Mouse (Mus musculus) forebrain, embryonic 11.5 days (tissue): ENCODE data around the gene Mrps2. TPM values are rescaled to one million over a fixed set of nuclear protein-coding genes. Genes with fewer than 3 reads are reported as not detected.

Experiments
- ATAC-seq: fragments of 200-750 bp; cut with Nextera tagmentation; replicated peaks from 2 replicates; pipeline ENCODE4 v1.8.0; 2017; ENCODE audit warnings: moderate TSS enrichment; ENCODE audit not compliant: low FRiP score
- DNase-seq: peaks from one replicate; pipeline ENCODE4 v3.0.0-alpha.2; 2017; ENCODE audit warnings: low spot score
- H3K27ac ChIP-seq: fragments of 300-500 bp; sonication (generic); 2 replicates; pipeline ENCODE4 v1.5.1; 2014; ENCODE audit warnings: low read depth, low read length
- H3K27me3 ChIP-seq: fragments of 300-500 bp; sonication (generic); 2 replicates; pipeline ENCODE4 v1.6.1; 2014; ENCODE audit warnings: mild to moderate bottlenecking, low read length, mixed read lengths; ENCODE audit not compliant: control insufficient read depth, insufficient read depth
- H3K36me3 ChIP-seq: fragments of 300-500 bp; sonication (generic); 2 replicates; pipeline ENCODE4 v1.6.1; 2014; ENCODE audit warnings: mild to moderate bottlenecking, low read length, moderate library complexity, mixed read lengths; ENCODE audit not compliant: control insufficient read depth, insufficient read depth
- H3K4me1 ChIP-seq: fragments of 300-500 bp; sonication (generic); replicated peaks from 2 replicates; pipeline ENCODE4 v1.6.1; 2014; ENCODE audit warnings: low read length, mixed read lengths; ENCODE audit not compliant: control insufficient read depth, insufficient read depth
- H3K4me2 ChIP-seq: fragments of 300-500 bp; sonication (generic); 2 replicates; pipeline ENCODE4 v1.6.1; 2014; ENCODE audit warnings: low read depth, mild to moderate bottlenecking, low read length, moderate library complexity, mixed read lengths; ENCODE audit not compliant: severe bottlenecking
- H3K4me3 ChIP-seq: fragments of 300-500 bp; sonication (generic); 2 replicates; pipeline ENCODE4 v1.5.1; 2014; ENCODE audit warnings: low read depth, low read length
- H3K9ac ChIP-seq: fragments of 300-500 bp; sonication (generic); 2 replicates; pipeline ENCODE4 v1.6.1; 2014; ENCODE audit warnings: low read length
- H3K9me3 ChIP-seq: fragments of 300-500 bp; sonication (generic); 2 replicates; pipeline ENCODE4 v1.6.1; 2016; ENCODE audit warnings: low read length, mixed read lengths; ENCODE audit not compliant: control insufficient read depth
- WGBS: fragments of 180-500 bp; shearing (Covaris S2); extraction: QIAGEN DNeasy Blood & Tissue Kit; methylation state at CpG from one replicate; pipeline ENCODE4 v1.1.7; 2014; 5-methylcytosine and 5-hydroxymethylcytosine counted together
- polyA plus RNA-seq: library from polyadenylated mRNA; unstranded; fragments of >200 nt; fragmentation: Nextera tagmentation; extraction: Ambion mirVana; gene quantifications from 2 replicates; pipeline ENCODE4 v1.2.1, GENCODE M21; 2014

Gene Mrps2
- 67.2 and 70.6 TPM in 2 replicates for polyA plus RNA-seq

DNA sequence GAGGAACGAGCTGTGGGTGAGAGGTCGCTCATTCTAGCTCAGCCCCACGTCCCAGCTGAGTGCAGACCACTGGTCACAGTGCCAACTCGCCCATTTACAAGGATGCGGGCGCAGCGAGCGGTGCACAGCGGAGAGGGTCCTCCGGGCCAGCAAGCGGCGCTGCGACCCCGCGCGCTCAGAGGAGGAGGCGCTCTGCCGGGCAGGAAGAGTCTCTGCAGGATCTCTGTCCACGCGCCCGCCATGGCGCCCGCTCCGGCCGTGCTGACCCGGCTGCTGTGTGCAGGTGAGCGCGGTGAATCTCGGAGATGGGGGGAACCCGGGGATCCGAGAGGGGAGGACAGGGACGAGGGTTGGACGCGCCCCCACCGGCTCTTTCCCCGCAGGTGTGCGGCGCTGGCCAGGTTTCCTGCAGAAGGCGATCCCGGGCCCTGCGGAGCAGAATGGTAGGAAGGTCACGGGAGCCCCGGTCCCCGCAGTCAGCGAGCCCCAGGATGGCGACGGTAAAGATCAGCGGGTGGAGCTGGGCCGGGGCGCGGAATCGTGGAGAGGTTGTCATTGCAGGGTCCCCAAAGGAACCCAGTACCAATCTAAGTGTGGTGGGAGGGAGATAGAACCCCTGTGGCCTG is at the start of gene Mrps2:
TSS of gene Mrps2 (plus strand) at position 207 of the 626 bp plus-strand sequence.
- peak within 1 kb of the TSS; percentile 90 for H3K4me3 ChIP-seq
- peak within 1 kb of the TSS; percentile 63 for H3K4me2 ChIP-seq
- peaks cover 11% of the 10 kb centered on the region for H3K4me1 ChIP-seq
- ATAC-seq (peak; percentile 89), DNase-seq (peak; percentile 96)
- H3K9ac ChIP-seq: peak within 1 kb of the TSS; percentile 84
- H3K27ac ChIP-seq: no peak within 1 kb of the TSS
- H3K27me3 ChIP-seq: no peaks in the 10 kb centered on the region
- WGBS: under 1% methylated on average over 52 of the region's 52 CpGs
- peaks cover 21% of the 10 kb centered on the region for H3K36me3 ChIP-seq
- H3K9me3 ChIP-seq: peaks cover 2% of the 10 kb centered on the region; the same call in 1 of the 2 replicates

DNA sequence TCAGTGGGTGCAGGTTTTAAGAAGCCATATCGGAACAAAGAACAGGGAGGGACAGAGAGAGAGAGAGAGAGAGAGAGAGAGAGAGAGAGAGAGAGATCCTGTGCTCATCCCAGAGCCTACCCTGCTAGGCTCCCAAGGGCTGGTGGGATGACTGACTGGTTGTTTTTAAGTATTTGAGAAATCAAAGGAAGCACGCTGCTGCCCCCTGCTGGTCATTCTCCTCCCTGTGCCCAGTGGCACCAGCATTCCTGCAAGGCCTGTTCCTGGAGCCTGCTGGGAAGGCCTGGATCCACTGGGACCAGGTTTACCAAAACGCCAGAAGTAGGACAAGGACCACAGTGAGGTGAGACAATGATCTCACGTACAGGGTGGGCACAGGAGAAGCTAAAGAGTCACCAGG is 48.0 kb upstream of the Mrps2 start:
- 17% methylated on average over 4 of the region's 4 CpGs for WGBS
- no peak overlapping the region for H3K27ac ChIP-seq
- DNase-seq (peak; percentile 94), ATAC-seq (no peak)
- peaks cover 3% of the 10 kb centered on the region; the same call in 1 of the 2 replicates for H3K4me1 ChIP-seq
- no peak overlapping the region for H3K4me2 ChIP-seq
- no peak overlapping the region for H3K4me3 ChIP-seq
- H3K27me3 ChIP-seq: no peaks in the 10 kb centered on the region
- H3K36me3 ChIP-seq: no peaks in the 10 kb centered on the region
- no peaks in the 10 kb centered on the region for H3K9me3 ChIP-seq
- H3K9ac ChIP-seq: no peak overlapping the region

DNA sequence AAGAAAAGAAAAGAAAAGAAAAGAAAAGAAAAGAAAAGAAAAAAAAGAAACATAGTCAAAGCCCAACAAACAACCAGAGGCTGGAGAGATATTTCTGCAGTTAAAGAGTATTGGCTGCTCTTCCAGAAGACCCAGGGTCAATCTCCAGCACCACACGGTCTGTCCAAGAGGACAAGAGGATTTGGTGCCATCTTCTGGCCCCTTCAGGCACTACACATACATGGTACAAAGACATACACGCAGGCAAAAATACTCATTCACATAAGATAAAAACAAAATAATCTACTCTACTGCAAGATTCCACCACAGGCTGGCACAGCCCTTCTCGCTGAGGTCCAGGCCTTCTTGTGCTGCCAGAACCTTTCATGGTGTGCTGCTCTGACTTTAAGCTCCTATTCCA is 44.7 kb upstream of the Mrps2 start:
- 30% methylated on average over 3 of the region's 3 CpGs for WGBS
- H3K9ac ChIP-seq: no peak overlapping the region
- no peak overlapping the region for H3K4me3 ChIP-seq
- H3K36me3 ChIP-seq: no peaks in the 10 kb centered on the region
- no peaks in the 10 kb centered on the region for H3K9me3 ChIP-seq
- H3K27ac ChIP-seq: no peak overlapping the region
- no peak overlapping the region for H3K4me2 ChIP-seq
- peak; percentile 66 for DNase-seq
- no peaks in the 10 kb centered on the region for H3K4me1 ChIP-seq
- no peaks in the 10 kb centered on the region for H3K27me3 ChIP-seq
- no peak for ATAC-seq

DNA sequence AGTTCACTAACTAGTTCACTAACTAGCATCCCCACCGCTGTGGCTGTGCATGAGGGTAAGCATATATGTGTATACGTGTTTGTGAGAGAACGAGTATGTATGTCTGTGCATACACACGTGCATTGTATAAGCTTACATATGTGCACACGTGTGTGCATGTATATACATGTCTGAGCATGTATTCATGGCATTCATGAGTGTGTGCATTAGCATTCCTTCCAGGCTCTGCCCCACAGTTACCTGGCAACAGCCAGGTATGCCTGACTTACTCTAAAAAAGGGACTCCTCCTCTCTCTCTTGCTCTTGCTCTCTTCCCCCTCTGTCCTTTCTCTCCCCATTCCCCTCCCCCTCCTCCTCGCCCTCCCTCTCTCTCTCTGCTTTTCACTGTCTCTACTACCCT is 40.6 kb upstream of the Mrps2 start:
- Histone ChIP-seq H3K27me3 (no peaks in the 10 kb centered on the region), H3K27ac (no peak overlapping the region), H3K4me3 (no peak overlapping the region), H3K4me1 (no peaks in the 10 kb centered on the region), H3K36me3 (no peaks in the 10 kb centered on the region), H3K9ac (no peak overlapping the region), H3K4me2 (no peak overlapping the region), H3K9me3 (no peaks in the 10 kb centered on the region)
- 88% methylated on average over 6 of the region's 6 CpGs for WGBS
- no peak for DNase-seq
- no peak for ATAC-seq

DNA sequence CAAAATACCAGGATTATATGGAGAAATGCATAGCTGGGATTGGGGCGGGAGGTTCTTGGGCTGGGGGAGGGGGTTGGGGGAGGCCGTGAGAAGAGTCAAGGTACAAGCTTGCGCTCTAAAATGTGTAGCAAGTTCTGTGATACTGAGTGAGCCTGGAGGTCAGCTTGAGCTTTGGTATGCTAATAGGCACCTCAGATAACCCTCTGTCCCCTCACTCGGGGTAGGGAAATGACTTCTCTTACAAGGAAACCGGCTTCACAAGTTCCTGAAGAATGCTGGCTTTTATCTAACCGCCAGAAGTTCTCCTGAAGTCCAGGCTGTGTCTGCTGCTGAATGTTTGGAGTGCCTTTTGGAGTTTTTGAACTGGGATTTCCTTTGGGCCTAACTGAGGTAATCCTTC is 37.0 kb upstream of the Mrps2 start:
- Histone ChIP-seq H3K9me3 (no peaks in the 10 kb centered on the region), H3K36me3 (no peaks in the 10 kb centered on the region), H3K9ac (no peak overlapping the region), H3K27me3 (no peaks in the 10 kb centered on the region), H3K4me3 (no peak overlapping the region), H3K27ac (no peak overlapping the region), H3K4me1 (no peaks in the 10 kb centered on the region), H3K4me2 (no peak overlapping the region)
- WGBS: 63% methylated on average over 6 of the region's 6 CpGs
- DNase-seq (no peak), ATAC-seq (no peak)

DNA sequence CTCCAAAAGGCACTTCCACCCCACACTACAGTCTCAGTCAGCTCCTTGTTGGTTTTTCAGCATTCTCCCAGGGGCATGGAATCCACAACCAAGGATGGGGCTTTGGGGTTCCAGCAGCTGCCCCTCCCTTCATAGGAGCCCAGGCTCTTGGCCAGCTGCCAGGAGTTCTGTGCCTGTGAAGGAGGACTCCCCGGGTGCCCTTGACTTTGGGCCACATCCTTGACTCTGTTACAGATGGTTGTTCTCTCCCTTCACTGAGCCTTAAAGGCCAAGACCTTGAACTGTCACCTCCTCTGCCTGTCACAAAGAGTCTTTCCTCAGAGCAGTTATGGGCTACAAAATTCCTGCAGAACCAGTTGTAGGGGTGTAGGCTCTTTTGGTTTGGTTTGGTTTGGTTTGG is 35.1 kb upstream of the Mrps2 start:
- WGBS: 54% methylated on average over 1 of the region's 1 CpGs
- H3K27ac ChIP-seq: no peak overlapping the region
- no peaks in the 10 kb centered on the region for H3K27me3 ChIP-seq
- H3K4me2 ChIP-seq: no peak overlapping the region
- no peaks in the 10 kb centered on the region for H3K36me3 ChIP-seq
- H3K4me3 ChIP-seq: no peak overlapping the region
- ATAC-seq: no peak
- DNase-seq: no peak
- H3K9ac ChIP-seq: no peak overlapping the region
- H3K9me3 ChIP-seq: no peaks in the 10 kb centered on the region
- H3K4me1 ChIP-seq: no peaks in the 10 kb centered on the region

DNA sequence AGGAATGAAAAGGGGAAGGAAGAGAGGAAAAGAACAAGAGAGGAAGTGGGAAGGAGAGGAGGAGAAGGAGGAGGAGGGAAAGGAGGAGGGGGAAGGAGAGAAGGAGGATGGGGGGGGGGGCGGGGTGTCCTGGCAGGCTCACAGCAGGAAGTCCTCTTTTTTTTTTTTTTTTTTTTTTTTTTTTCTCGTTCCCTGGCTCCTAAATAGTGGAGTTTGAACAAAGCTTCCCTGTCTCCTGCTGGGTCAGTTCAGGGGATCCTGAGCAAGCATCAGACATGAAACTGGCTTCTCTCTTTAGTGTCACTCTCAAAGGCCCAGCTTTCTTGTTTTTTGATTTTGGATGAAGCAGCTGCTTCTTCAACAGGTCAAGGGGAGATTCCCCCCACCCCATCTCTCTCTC is 34.4 kb upstream of the Mrps2 start:
- no peak overlapping the region for H3K4me2 ChIP-seq
- 0% methylated on average over 1 of the region's 2 CpGs for WGBS
- no peaks in the 10 kb centered on the region for H3K36me3 ChIP-seq
- no peak overlapping the region for H3K4me3 ChIP-seq
- no peak overlapping the region for H3K9ac ChIP-seq
- ATAC-seq (no peak), DNase-seq (no peak)
- H3K27ac ChIP-seq: no peak overlapping the region
- no peaks in the 10 kb centered on the region for H3K9me3 ChIP-seq
- H3K4me1 ChIP-seq: no peaks in the 10 kb centered on the region
- no peaks in the 10 kb centered on the region for H3K27me3 ChIP-seq

DNA sequence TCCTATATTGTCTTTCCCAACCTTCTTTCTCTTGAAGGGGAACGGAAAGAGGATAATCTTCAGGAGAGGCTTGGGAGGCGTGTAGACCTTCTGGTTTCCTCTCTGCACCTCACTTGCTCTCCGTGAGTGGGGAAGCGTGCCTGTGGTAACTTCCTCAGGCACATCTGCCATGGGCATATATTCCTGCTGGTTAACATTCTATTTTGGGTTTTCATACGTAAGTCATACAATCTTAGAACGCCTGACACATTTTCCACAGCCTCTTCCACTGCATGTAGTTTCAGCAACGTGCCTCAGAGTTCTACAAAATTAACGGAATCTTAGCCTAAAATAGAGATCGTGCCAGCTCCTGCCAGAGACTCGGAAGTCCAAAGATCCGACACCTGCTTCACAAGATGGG is 32.5 kb upstream of the Mrps2 start:
- ATAC-seq (no peak), DNase-seq (no peak)

DNA sequence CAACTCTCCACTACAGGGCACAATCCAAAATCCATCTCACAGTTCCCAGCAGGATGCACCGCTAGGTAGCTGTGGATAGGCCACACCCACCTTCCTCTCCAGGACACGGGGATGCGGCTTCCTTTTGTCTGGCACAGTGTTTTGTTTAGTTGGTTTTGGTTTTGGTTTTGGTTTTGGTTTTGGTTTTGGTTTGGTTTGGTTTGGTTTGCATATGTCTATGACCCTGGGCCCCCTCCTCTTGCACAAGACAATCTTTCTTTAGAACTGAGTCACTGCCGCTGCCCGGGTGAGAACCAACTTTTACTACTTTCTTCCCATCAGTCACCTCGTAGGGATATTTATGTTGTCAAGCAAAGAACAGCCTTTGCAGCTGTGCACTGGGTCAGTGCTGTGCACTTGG is 27.0 kb upstream of the Mrps2 start:
- H3K36me3 ChIP-seq: no peaks in the 10 kb centered on the region
- H3K27me3 ChIP-seq: no peaks in the 10 kb centered on the region; the same call in 1 of the 2 replicates
- H3K4me2 ChIP-seq: no peak overlapping the region
- ATAC-seq (no peak), DNase-seq (no peak)
- no peaks in the 10 kb centered on the region; the same call in 1 of the 2 replicates for H3K4me1 ChIP-seq
- no peaks in the 10 kb centered on the region for H3K9me3 ChIP-seq
- no peak overlapping the region for H3K4me3 ChIP-seq
- 80% methylated on average over 6 of the region's 6 CpGs for WGBS
- no peak overlapping the region for H3K9ac ChIP-seq
- no peak overlapping the region for H3K27ac ChIP-seq

More for the DNA sequence above, 32.5 kb upstream of the Mrps2 start:
- Histone ChIP-seq H3K4me3 (no peak overlapping the region), H3K4me1 (no peaks in the 10 kb centered on the region), H3K36me3 (no peaks in the 10 kb centered on the region), H3K27me3 (no peaks in the 10 kb centered on the region), H3K9me3 (no peaks in the 10 kb centered on the region), H3K27ac (no peak overlapping the region), H3K9ac (no peak overlapping the region), H3K4me2 (no peak overlapping the region)
- 89% methylated on average over 11 of the region's 11 CpGs for WGBS
